Mouse (Mus musculus): ENCODE data around the gene Proser2.

Gene Proser2

GRCm38 (mm10) chr2:6072685-6073260, 57.2 kb downstream of the Proser2 start:
- DNase-seq (ENCODE audit: low spot score): no peak

GRCm38 (mm10) chr2:6071598-6072440, 58.2 kb downstream of the Proser2 start:
- peak; percentile 91 for DNase-seq (ENCODE audit: low spot score)

- DNase-seq (ENCODE audit: low spot score): no peak
Measured at GRCm38 (mm10) chr2:6070925-6071324, 59.1 kb downstream of the Proser2 start.

GRCm38 (mm10) chr2:6067341-6067740, 62.7 kb downstream of the Proser2 start:
- DNase-seq (ENCODE audit: low spot score): no peak

GRCm38 (mm10) chr2:6060071-6060804, 69.8 kb downstream of the Proser2 start:
- DNase-seq (ENCODE audit: low spot score): no peak

- DNase-seq (ENCODE audit: low spot score): no peak
Measured at GRCm38 (mm10) chr2:6059291-6059690, 70.7 kb downstream of the Proser2 start.

- DNase-seq (ENCODE audit: low spot score): no peak
Measured at GRCm38 (mm10) chr2:6056518-6056917, 73.5 kb downstream of the Proser2 start.

GRCm38 (mm10) chr2:6055466-6055865, 74.5 kb downstream of the Proser2 start:
- no peak for DNase-seq (ENCODE audit: low spot score)

- no peak for DNase-seq (ENCODE audit: low spot score)
Measured at GRCm38 (mm10) chr2:6049018-6049417, 81.0 kb downstream of the Proser2 start.

- DNase-seq (ENCODE audit: low spot score): peak; percentile 61
Measured at GRCm38 (mm10) chr2:6048570-6048969, 81.4 kb downstream of the Proser2 start.
